Mouse (Mus musculus): ENCODE data around the gene Sgk1. TPM values are rescaled to one million over a fixed set of nuclear protein-coding genes. Genes with fewer than 3 reads are reported as not detected.

The Sgk1 gene
- polyA plus RNA-seq, 1 experiment from 2014 or later: 32.6 TPM

DNA sequence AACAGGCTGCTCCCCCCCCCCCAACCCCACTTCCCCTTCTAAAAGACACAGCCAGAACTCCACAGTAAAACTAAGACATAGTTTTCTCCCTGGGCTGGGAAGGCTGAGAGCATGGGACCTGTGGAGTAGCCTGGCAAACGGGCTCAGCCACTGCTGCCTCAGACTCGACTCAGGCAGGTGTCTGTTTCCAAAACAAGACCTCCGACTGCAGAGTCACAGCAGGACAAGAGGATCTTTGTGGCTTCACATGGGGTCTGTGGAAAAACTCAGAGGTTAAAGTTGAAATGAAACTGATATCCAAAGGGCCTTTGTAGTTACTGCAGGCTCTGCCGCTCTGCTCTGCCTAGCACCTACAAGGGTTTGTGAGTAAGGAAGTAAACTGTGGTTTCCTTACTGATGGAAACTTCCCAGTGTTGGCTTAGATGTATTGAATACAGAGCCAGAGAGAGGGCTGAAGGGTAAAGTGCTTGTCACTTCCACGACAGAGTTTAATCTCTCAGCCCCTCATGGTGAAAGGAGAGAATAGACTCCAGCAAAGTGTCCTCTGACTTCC is 25.0 kb downstream of the Sgk1 start:
- no peaks in the 10 kb centered on the region for H3K9me3 ChIP-seq (ENCODE audit: low read depth, low read length)
- no peaks in the 10 kb centered on the region for H3K27me3 ChIP-seq (ENCODE audit: insufficient read depth, low read length)
- whole genome bisulfite sequencing: 23% methylated on average over 5 of the region's 5 CpGs
- no peak overlapping the region for H3K27ac ChIP-seq (ENCODE audit: low read depth)
- no peak for ATAC-seq (ENCODE audit: insufficient read depth)
- H3K36me3 ChIP-seq (ENCODE audit: insufficient read depth): no peaks in the 10 kb centered on the region
- DNase-seq: no peak
- no peak overlapping the region for H3K9ac ChIP-seq
- H3K4me1 ChIP-seq (ENCODE audit: insufficient read depth): no peaks in the 10 kb centered on the region
- H3K4me2 ChIP-seq: no peak overlapping the region
- TF ChIP-seq CTCF (IDR thresholded peaks at IDR 0.05; ENCODE audit: low read depth): no peak
- no peak overlapping the region for H3K4me3 ChIP-seq (ENCODE audit: low read depth, low read length)

- Histone ChIP-seq H3K36me3 (ENCODE audit: insufficient read depth) (no peaks in the 10 kb centered on the region), H3K27ac (ENCODE audit: low read depth) (no peak overlapping the region), H3K4me1 (ENCODE audit: insufficient read depth) (no peaks in the 10 kb centered on the region), H3K4me3 (ENCODE audit: low read depth, low read length) (no peak overlapping the region), H3K9me3 (ENCODE audit: low read depth, low read length) (no peaks in the 10 kb centered on the region), H3K27me3 (ENCODE audit: insufficient read depth, low read length) (no peaks in the 10 kb centered on the region), H3K4me2 (no peak overlapping the region), H3K9ac (no peak overlapping the region)
- WGBS: 44% methylated on average over 3 of the region's 3 CpGs
- no peak for TF ChIP-seq CTCF (IDR thresholded peaks at IDR 0.05; ENCODE audit: low read depth)
- ATAC-seq (ENCODE audit: insufficient read depth): no peak
- DNase-seq: no peak
Measured at GRCm38 (mm10) chr10:21907784-21908183, 25.8 kb downstream of the Sgk1 start.

GRCm38 (mm10) chr10:21908686-21909085 is 26.7 kb downstream of the Sgk1 start:
- Histone ChIP-seq H3K9me3 (ENCODE audit: low read depth, low read length) (no peaks in the 10 kb centered on the region), H3K4me1 (ENCODE audit: insufficient read depth) (no peaks in the 10 kb centered on the region), H3K4me2 (no peak overlapping the region), H3K36me3 (ENCODE audit: insufficient read depth) (no peaks in the 10 kb centered on the region), H3K27ac (ENCODE audit: low read depth) (no peak overlapping the region), H3K9ac (no peak overlapping the region), H3K27me3 (ENCODE audit: insufficient read depth, low read length) (no peaks in the 10 kb centered on the region), H3K4me3 (ENCODE audit: low read depth, low read length) (no peak overlapping the region)
- no peak for TF ChIP-seq CTCF (IDR thresholded peaks at IDR 0.05; ENCODE audit: low read depth)
- ATAC-seq (ENCODE audit: insufficient read depth): no peak
- WGBS: 79% methylated on average over 1 of the region's 1 CpGs
- no peak for DNase-seq

DNA sequence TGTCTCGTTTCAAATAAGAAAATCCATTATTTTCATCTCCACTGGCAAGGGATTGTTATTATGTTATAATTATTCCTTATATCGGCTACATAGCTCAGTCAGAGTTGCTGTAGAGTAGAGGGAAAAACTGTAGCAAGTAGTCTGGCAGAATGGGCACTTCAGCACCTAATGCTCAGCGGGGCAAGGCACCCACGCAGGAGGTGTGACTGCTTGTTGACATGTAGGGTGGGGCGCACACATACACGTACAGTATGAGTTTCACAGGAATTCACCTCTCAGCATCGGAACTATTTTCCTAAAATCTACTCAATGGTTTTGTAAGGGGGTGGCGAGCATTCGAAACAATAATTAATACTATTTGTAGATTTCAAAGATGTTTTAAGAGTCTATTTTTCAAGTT is 28.4 kb downstream of the Sgk1 start:
- ATAC-seq (ENCODE audit: insufficient read depth): no peak
- Histone ChIP-seq H3K9me3 (ENCODE audit: low read depth, low read length) (no peaks in the 10 kb centered on the region), H3K4me1 (ENCODE audit: insufficient read depth) (no peaks in the 10 kb centered on the region), H3K27me3 (ENCODE audit: insufficient read depth, low read length) (no peaks in the 10 kb centered on the region), H3K4me3 (ENCODE audit: low read depth, low read length) (no peak overlapping the region), H3K27ac (ENCODE audit: low read depth) (no peak overlapping the region), H3K9ac (no peak overlapping the region), H3K4me2 (no peak overlapping the region), H3K36me3 (ENCODE audit: insufficient read depth) (no peaks in the 10 kb centered on the region)
- 84% methylated on average over 9 of the region's 9 CpGs for WGBS
- DNase-seq: no peak
- TF ChIP-seq CTCF (IDR thresholded peaks at IDR 0.05; ENCODE audit: low read depth): no peak

GRCm38 (mm10) chr10:21911303-21911947 is 29.4 kb downstream of the Sgk1 start:
- ATAC-seq (ENCODE audit: insufficient read depth) (no peak), DNase-seq (no peak)
- Histone ChIP-seq H3K27me3 (ENCODE audit: insufficient read depth, low read length) (no peaks in the 10 kb centered on the region), H3K4me3 (ENCODE audit: low read depth, low read length) (no peak overlapping the region), H3K9me3 (ENCODE audit: low read depth, low read length) (no peaks in the 10 kb centered on the region), H3K36me3 (ENCODE audit: insufficient read depth) (no peaks in the 10 kb centered on the region), H3K27ac (ENCODE audit: low read depth) (no peak overlapping the region), H3K4me1 (ENCODE audit: insufficient read depth) (no peaks in the 10 kb centered on the region), H3K9ac (no peak overlapping the region), H3K4me2 (no peak overlapping the region)
- WGBS: 61% methylated on average over 10 of the region's 10 CpGs
- TF ChIP-seq CTCF (IDR thresholded peaks at IDR 0.05; ENCODE audit: low read depth): no peak

GRCm38 (mm10) chr10:21914751-21915150 is 32.8 kb downstream of the Sgk1 start:
- TF ChIP-seq CTCF (IDR thresholded peaks at IDR 0.05; ENCODE audit: low read depth): no peak
- no peak overlapping the region for H3K9ac ChIP-seq

DNA sequence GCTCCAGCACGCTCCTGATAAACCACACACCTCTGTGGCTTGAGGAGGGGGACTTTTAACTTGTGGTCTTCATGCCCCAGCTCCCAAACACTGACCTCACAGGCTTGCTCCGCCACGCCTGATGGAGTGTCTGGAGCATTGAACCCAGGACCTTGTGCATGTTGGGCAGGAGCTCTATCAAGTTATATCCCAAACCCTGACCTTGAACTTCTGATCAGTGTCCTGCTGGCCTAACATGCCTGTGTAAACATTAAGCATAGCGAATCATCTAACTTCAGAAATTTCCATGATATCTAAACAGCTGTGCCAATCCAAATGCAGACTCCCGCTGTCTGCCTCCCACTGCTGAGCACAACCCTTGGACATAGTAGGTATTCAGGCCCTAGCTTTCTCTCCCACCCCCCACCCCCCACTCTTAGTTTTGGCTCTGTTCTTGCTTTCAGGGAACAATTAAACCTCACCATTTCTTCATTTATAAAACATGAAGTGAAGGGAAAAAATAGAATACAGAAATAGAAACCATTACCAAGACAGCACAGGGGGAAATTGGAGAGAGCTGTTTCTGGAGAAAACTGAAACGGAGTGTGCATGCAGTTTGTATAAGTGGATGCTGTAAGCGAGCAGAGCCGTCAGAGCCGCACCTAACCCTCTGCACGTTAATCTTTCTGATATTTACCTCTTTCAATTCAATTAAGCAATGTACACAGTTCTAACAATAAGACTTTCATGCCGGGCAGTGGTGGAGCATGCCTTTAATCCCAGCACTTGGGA is 34.5 kb downstream of the Sgk1 start:
- Histone ChIP-seq H3K27me3 (ENCODE audit: insufficient read depth, low read length) (no peaks in the 10 kb centered on the region), H3K27ac (ENCODE audit: low read depth) (no peak overlapping the region), H3K9me3 (ENCODE audit: low read depth, low read length) (no peaks in the 10 kb centered on the region), H3K4me3 (ENCODE audit: low read depth, low read length) (no peak overlapping the region), H3K4me2 (no peak overlapping the region), H3K9ac (no peak overlapping the region), H3K36me3 (ENCODE audit: insufficient read depth) (no peaks in the 10 kb centered on the region), H3K4me1 (ENCODE audit: insufficient read depth) (no peaks in the 10 kb centered on the region)
- 72% methylated on average over 11 of the region's 11 CpGs for WGBS
- no peak for DNase-seq
- TF ChIP-seq CTCF (IDR thresholded peaks at IDR 0.05; ENCODE audit: low read depth): no peak
- ATAC-seq (ENCODE audit: insufficient read depth): no peak

More at GRCm38 (mm10) chr10:21914751-21915150, 32.8 kb downstream of the Sgk1 start:
- Histone ChIP-seq H3K36me3 (ENCODE audit: insufficient read depth) (no peaks in the 10 kb centered on the region), H3K4me1 (ENCODE audit: insufficient read depth) (no peaks in the 10 kb centered on the region), H3K9me3 (ENCODE audit: low read depth, low read length) (no peaks in the 10 kb centered on the region), H3K27ac (ENCODE audit: low read depth) (no peak overlapping the region), H3K4me2 (no peak overlapping the region), H3K4me3 (ENCODE audit: low read depth, low read length) (no peak overlapping the region), H3K27me3 (ENCODE audit: insufficient read depth, low read length) (no peaks in the 10 kb centered on the region)
- no peak for ATAC-seq (ENCODE audit: insufficient read depth)
- DNase-seq: no peak
- WGBS: 41% methylated on average over 1 of the region's 1 CpGs
